Mouse (Mus musculus) CH12.LX (cell line): ENCODE results near the gene Adarb1.

Source experiments
- CHD2 ChIP-seq: IDR thresholded peaks from 2 replicates; pipeline ENCODE4 v1.6.1; 2011; ENCODE audit warnings: low read length, improper control_type of control experiment
- EP300 ChIP-seq: IDR thresholded peaks from 2 replicates; pipeline ENCODE4 v1.6.1; 2011; ENCODE audit warnings: low read length, improper control_type of control experiment
- JUN ChIP-seq: IDR thresholded peaks from 2 replicates; pipeline ENCODE4 v1.6.1; 2011; ENCODE audit warnings: low read depth, mild to moderate bottlenecking, low read length, improper control_type of control experiment, moderate library complexity; ENCODE audit not compliant: insufficient read depth
- KAT2A ChIP-seq: IDR thresholded peaks from 2 replicates; pipeline ENCODE4 v1.6.1; 2012; ENCODE audit warnings: low read length, improper control_type of control experiment, inconsistent platforms; ENCODE audit not compliant: insufficient replicate concordance
- MAZ ChIP-seq: IDR thresholded peaks from 2 replicates; pipeline ENCODE4 v1.6.1; 2012; ENCODE audit warnings: low read depth, mild to moderate bottlenecking, inconsistent platforms, low read length, improper control_type of control experiment, moderate library complexity
- MEF2A ChIP-seq: IDR thresholded peaks from 2 replicates; pipeline ENCODE4 v1.6.1; 2014; ENCODE audit warnings: low read depth, mild to moderate bottlenecking, inconsistent platforms, low read length, improper control_type of control experiment, borderline replicate concordance
- POLR2A ChIP-seq: IDR thresholded peaks from 2 replicates; pipeline ENCODE4 v1.6.1; 2011; ENCODE audit warnings: low read depth, mild to moderate bottlenecking, improper control_type of control experiment, low read length
- POLR2AphosphoS2 ChIP-seq: IDR thresholded peaks from 2 replicates; pipeline ENCODE4 v1.6.1; 2011; ENCODE audit warnings: low read depth, low read length, improper control_type of control experiment
- RCOR1 ChIP-seq: conservative IDR thresholded peaks from 2 replicates; pipeline ENCODE4 v1.6.1; 2012; ENCODE audit warnings: low read depth, mild to moderate bottlenecking, inconsistent platforms, low read length, improper control_type of control experiment
- SIN3A ChIP-seq: IDR thresholded peaks from 2 replicates; pipeline ENCODE4 v1.6.1; 2012; ENCODE audit warnings: low read length, improper control_type of control experiment, inconsistent platforms
- USF1 ChIP-seq: IDR thresholded peaks from 2 replicates; pipeline ENCODE4 v1.6.1; 2014; ENCODE audit warnings: low read depth, mild to moderate bottlenecking, inconsistent platforms, low read length, improper control_type of control experiment

GRCm38 (mm10) chr10:77300934-77301297, 117.2 kb downstream of the Adarb1 start:
- TF ChIP-seq JUN (no peak), USF1 (no peak), SIN3A (no peak), KAT2A (no peak), MEF2A (no peak), RCOR1 (no peak), EP300 (no peak), POLR2A (no peak), POLR2AphosphoS2 (no peak), CHD2 (no peak), MAZ (no peak)
